Mouse (Mus musculus) stomach, postnatal 0 days (tissue): Measurements from ENCODE around the gene Plxna4.

Experiments used
- CTCF ChIP-seq: IDR thresholded peaks from 2 replicates; pipeline ENCODE4 v1.5.1; 2016; ENCODE audit warnings: antibody characterized with exemption, low read depth, mild to moderate bottlenecking, moderate library complexity
- EP300 ChIP-seq: optimal IDR thresholded peaks from 2 replicates; pipeline ENCODE3; 2016; ENCODE audit warnings: antibody characterized with exemption

GRCm38 (mm10) chr6:32381516-32381915 lies 206.5 kb downstream of the Plxna4 start:
- no peak for TF ChIP-seq EP300
- no peak for TF ChIP-seq CTCF
